Mouse (Mus musculus) lung, postnatal 36 days (tissue): ENCODE results near the gene Fgf18.

ENCODE experiments used
- DNase-seq: peaks from one replicate; pipeline ENCODE4 v3.0.0; 2022; ENCODE audit warnings: mixed read lengths

Fgf18 gene

GRCm38 (mm10) chr11:33147171-33147571, at the start of gene Fgf18:
Gene Fgf18 (minus strand): TSS chr11:33147400.
- DNase-seq = peak; percentile 18

DNA sequence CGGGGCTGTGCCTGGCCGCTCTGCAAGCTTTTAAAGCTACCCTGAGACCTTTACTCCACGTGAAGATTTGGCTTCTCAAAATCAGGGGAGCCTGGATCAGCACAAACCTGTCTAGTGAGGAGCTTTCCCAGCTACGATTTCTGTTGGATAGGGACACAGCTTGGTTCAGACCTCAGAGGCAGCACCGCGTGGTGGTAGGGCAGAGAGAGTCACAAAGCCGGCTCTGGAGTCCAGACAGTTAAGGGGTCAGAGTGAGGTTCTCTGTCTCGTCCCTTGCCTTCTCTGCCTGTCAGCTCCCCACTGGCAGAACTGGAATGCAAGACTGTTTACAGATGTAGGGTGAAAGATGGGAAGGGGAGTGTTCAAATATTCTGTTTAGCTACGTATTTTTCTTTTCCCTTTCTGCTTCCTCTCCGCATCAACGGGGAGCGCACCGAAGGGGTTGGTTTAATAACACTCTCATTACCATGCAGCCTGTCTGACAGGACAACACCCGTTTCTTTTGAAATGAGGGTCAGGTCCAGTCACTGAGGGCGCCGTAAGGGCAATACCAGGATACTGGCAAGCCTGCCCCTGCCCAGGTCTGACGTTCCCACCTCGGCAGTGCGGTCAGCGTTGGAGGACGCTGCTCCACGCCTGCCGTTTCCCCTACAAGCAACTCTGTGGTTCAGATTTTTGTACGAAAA, 49.4 kb upstream of the Fgf18 start:
- no peak for DNase-seq

DNA sequence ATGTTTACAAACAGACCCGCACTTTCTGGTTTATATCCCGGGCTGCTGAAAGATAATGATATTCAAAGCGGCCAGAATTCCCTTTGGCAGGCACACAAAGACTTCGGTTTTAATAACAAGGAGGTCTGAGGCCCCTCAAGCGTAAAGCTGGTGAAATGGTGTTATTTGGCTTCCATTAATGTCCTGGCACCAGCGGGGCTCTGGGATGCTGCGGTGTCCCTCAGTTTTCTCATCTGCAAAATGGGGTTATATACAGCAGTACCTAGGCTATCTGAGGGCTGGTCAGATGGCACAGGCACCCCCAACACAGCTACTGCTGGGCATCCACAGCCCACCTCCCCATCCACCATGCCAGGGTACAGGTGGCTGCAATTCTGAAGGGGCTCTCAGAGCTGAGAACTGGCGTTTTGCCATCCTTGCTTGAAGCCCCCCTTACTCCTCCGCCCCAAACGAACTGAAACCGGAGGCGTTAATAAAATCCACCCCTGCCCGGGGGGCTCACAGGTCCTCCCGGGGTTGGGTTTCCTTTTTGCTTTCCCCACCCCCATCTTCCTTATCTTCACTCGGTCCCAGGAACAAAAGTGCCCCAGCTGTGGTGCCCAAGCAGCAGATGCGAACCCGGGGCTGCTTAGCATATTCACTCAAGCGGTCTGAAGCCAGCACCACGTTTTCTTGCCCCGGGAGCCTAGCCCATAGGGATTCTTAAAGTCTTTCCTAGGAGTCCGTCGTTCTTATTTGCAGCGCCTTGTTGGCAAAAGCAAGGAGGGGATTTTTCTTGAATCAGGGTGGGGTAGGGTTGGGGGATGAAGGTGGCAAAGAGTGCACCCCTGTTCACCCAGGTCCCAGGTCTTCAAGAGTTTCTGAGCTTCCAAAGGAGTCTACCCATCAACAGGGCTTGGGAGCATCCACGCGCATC, 48.6 kb upstream of the Fgf18 start:
- DNase-seq = no peak

DNA sequence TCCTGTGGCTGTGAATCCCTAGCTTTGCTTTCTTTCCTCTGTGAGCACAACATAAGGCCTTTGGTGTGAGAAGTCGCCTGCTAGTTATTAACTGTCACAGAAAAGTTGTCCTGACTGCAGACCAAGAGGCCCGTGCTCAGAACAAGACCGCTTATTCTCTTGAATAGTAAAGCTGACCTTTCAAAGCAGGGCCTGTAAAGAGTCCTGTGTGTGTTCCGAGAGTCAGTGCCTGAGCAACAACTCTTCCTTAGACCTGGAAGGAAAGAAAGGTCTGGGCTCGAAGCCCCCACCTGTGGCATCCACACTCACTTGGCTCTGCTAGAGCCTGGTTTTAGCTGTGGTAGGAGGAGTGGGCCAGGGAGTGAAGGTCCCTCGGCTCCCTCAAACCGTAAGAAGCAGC, 47.9 kb upstream of the Fgf18 start:
- DNase-seq = no peak

DNA sequence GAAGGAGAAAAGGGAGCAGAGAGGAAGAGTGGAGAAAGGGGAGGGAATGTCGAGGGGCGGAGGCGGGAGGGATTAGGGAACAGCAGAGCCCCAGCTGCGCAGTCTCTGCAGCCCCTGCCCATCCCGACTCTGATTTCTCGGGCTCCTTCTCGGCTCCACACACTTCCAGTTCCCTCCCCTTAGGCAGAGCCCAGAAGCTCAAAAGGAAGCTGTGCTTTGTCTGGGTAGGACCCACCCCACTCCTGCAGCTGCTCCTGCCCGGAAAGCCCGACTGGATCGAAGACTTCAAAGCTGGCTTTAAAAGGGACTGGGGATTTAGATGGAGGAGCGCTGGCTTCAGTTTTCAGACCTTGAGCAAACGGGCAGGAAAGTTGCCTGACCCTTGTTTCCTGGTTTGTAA, 46.5 kb upstream of the Fgf18 start:
- DNase-seq = no peak

- DNase-seq = no peak
These were observed 34.6 kb upstream of the Fgf18 start for GRCm38 (mm10) chr11:33181804-33182203.

GRCm38 (mm10) chr11:33180701-33181116, 33.5 kb upstream of the Fgf18 start:
- DNase-seq = no peak

DNA sequence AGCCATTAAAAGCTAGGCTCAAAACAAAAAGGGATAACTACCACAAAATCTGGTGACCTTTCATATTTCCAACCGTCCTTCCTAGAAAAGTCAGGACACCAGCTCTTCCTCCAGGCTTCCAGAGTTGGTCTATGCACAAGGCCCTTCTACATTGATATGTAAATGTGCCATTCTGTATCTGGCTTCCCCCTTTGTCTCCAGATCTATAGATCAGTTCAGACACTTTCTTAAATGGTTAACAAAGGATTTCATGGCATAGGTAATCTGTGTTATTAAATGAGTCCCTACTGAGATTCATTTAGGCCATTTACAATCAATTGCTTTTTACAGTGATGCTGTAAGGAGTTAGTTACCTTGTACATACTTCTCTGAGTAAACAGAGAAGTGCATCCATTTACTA, 32.6 kb upstream of the Fgf18 start:
- DNase-seq = no peak

DNA sequence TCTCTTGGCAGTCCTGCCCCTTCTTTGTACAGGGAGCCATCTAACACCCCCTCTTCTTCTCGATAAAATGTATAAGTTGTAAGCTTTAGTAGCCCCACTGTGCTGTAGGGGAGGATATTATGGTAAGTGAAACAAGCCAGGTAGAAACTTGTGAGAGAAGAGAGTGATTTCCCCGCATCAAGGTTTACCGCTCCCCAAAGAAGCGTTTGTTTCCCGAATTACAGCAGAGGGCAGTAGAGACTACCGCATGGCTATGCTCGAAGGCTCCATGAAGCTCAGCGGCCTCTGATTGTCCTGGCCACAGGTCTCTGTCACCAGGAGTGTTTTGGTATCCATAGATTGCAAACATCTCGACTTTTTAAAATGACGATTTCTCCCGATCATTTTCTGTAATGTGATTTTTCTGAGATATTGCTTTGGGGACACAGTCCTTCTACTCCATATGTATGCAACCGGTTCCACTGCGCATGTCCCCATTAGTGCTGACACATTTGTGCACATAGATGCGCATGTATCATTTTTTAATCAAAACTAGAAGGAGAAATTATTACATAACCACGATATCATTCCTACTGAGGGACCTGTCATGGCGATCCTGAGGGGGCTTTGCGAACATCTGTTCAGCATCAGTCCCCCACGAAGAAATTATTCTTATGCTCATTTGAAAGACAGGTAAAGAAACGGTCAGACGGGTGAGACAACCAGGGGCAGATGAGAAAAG, 29.5 kb upstream of the Fgf18 start:
- peak; percentile 44 for DNase-seq

GRCm38 (mm10) chr11:33175768-33176167, 28.6 kb upstream of the Fgf18 start:
- DNase-seq = no peak

DNA sequence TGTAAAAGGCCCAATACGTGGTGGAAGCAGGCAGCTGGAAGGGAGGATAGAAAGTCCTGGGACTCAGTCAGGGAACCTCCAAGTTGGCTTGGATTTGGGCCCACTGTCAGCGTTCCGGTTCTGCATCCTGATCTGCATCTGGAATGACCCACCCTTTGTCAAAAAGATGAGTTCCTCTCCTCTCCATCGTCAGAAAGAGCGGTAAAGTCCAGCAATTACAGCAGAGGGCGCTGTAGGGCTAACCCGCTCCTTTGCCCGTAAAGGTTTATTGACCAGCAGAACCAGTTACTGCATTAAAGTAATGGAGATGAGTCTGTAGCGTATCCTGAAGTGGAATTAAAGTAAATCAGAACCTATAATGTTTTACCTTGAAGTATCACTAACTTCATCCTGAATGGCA, 23.3 kb upstream of the Fgf18 start:
- DNase-seq = peak; percentile 57

GRCm38 (mm10) chr11:33162998-33163506, 15.9 kb upstream of the Fgf18 start, which contains the start of gene Npm1:
Gene Npm1 (minus strand): TSS chr11:33163206.
- DNase-seq = peak; percentile 99

DNA sequence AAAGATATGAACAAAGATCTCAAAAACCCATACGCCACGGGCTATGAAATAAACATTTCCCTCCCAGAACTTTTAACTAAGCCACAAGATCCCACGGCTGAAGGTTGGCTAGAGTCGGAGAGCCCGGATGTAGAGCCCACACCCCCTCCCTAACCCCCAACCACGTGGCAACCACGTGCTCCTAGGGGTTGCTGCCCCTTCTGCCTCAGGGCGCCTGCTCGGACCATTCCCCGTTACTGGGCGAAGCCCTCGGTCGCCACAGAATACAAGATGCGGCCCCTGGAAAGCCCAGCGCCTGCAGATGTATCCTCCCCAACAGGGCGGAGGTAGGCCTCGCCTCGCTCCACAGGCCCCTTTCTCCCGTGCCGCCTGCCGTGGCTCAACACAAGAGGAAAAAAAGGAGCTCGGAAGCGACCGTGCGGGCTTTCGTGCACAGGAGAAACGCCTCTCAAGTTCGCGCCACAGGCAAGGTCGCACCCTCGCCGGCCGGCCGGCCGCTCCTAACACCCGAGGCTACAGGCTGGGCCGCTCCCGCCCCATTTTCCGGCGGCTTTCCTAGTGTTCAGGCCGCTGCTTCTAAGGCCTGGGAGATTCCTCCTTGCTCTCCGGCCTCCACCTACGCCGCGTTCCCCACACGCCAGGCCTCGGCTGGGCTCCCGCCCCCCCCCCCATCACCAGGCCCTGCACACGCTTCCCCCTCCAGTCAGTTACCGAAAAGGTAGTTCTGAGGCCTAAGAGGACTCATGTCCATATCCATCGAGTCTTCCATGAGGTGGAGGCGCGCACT, 15.2 kb upstream of the Fgf18 start:
- peak; percentile 69 for DNase-seq

DNA sequence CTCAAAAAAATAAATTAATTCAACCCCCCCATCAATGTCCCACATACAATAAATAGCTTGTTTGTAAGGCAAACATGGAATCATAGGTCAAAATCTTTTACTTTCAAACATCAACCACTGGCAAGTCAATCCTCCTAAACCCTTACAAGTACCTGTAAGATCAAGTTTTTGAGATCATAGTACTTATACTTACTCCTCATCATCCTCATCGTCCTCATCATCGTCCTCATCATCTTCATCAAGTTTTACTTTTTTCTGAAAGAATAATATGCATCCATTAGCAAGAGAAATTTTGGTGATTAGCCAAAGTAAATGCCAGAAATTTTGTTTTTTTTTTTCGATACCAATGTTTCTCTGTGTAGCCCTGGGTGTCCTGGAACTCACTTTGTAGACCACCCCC, 12.5 kb upstream of the Fgf18 start:
- DNase-seq = no peak

DNA sequence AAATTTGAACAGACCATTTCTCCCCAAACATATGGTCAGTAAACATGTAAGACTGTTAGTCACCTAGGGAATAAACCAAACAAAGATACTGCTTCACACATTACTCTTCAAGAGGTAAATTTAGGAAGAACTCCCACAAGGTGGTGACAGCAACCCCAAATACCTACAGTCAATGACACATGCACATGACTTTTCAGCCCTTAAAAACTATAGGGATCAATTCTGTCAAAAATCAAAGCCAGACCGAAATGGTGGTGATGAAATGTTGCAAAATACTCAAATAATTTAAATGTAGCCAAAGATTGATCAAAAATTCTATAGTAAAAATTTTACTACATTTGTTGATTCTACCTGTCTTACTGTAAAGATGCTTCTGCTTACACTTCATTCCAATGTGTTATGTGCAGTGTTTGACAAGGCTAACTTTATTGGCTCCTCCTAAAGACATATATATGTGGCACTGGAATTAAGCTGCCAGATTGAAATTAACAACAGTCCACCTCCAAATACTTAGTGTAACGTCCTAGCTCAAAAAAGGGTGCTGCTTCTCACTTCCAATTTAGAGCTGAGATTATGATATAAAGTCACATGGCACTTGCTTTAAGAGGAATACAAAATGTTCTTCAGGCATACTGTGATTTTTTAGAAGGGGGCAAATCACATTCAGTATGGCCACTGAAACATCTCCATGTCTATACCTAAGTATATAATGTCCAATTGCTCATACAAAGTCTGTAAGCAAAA, 10.4 kb upstream of the Fgf18 start:
- no peak for DNase-seq

DNA sequence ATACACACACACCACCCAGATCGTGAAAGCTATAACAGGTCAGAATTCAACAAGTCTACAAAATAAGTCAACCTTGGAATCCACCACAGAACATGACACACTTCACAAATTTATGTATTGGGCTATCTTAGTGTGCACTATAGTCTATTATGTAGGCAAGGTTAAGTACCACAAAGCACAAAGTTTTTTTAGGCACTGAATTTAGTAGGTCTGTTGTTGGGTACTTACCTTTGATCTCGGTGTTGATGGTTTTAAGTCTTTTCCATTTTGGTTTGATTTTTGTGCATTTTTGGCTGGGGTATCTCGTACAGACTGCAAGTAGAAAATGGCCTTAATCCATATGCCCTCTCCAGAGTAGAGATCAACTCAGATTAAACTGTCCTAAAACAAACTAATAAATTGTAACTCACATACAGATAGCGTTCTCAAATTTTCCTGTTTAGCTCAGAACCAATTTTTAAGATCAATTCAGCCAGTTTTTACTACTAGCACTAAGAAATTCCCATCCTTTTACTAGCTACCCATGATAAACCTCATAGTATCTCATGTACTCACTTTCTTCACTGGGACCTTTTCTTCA, 9.3 kb upstream of the Fgf18 start:
- DNase-seq = no peak

DNA sequence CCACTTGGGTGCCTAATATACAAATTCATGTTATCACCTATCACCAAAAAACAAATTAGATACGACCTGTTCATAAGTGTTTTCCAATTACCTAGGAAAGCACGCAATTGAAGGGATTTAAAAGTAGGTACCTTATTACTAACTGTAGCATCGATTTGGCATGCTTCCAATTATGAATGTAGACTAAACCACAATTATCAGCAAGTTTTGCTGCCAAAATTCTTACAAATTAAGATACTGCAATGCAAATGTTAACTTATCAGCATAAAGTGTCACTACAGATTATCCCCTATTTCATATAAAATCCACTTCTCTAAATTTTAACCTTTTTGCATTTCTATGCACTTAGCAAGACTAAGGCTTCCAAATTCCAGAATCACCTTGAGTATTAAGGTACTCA, 7.3 kb upstream of the Fgf18 start:
- no peak for DNase-seq

- DNase-seq = no peak
These were observed 5.8 kb upstream of the Fgf18 start for GRCm38 (mm10) chr11:33152997-33153396.

- DNase-seq = no peak
These were observed 4.6 kb upstream of the Fgf18 start for GRCm38 (mm10) chr11:33151780-33152145.

GRCm38 (mm10) chr11:33151128-33151779, 4.1 kb upstream of the Fgf18 start:
- DNase-seq = no peak

DNA sequence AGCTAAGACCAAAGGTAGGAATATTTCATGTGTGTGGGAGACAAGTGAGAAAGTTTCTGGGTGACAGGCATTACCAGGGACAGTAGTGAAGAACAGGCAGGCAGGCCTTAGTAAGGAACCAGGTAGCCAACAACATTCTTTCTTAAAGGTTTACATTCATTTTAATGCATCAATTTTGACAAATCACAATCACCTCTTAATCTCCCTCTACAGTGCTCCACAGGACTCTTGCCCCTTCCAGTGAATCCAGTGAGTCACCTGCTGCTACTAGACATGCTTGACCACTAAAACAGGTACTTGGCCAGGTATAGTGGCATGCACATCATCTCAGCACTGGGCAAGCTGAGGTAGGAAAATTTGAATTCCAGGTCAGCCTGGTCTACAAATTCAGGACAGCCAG, 3.2 kb upstream of the Fgf18 start:
- no peak for DNase-seq
